Mouse (Mus musculus): ENCODE data around the gene Ubald1.

DNA sequence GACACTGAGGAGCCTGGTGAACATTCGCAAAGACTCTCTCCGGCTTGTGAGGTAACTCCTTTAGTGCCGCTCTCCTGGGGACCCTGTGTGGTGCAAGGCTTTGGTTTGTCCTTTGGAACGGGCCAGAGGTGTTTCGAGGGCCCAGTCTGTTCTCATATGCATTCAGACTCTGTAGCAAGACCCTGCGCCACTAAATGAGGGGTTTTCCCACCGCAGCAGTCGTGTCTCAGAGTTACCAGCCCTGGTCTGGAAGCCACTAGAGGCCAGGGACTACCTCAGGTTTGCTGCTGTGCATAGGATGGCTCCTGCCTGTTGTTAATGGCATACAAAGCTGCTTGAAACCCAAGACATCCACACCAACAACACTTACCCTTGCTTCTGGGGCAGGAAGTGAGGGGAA lies 30.6 kb upstream of the Ubald1 start:
- TF ChIP-seq GATA1 (IDR thresholded peaks at IDR 0.05; ENCODE audit: borderline replicate concordance, low read length) (no peak), FLI1 (IDR thresholded peaks at IDR 0.05; ENCODE audit: low read length) (no peak)
